Mouse (Mus musculus) urinary bladder, adult 18-20 months (tissue): ENCODE measurements around the gene Gla.
A peak's percentile ranks its signal among the peaks of the same experiment; 100 is the strongest.
"Not testable (repeated sequence)": the region's sequence is repeated elsewhere in the genome, so short reads cannot be mapped to it uniquely, and the experiment has no call there.

ENCODE experiments used
- DNase-seq, 2 experiments: peaks; one replicate each; pipeline ENCODE4 v3.0.0; 2022; ENCODE audit warnings: low spot score in 2 of 2, mixed read lengths in 2 of 2

The Gla gene

GRCm38 (mm10) chrX:134588997-134589396 lies 11.9 kb downstream of the Gla start:
- DNase-seq = no peak

GRCm38 (mm10) chrX:134588261-134588660 lies 12.7 kb downstream of the Gla start:
- DNase-seq = no peak

GRCm38 (mm10) chrX:134586447-134586846 lies 14.5 kb downstream of the Gla start:
- no peak for DNase-seq

GRCm38 (mm10) chrX:134585103-134586002 lies 15.6 kb downstream of the Gla start, which contains the start of gene Rpl36a:
Gene Rpl36a (plus strand): TSS chrX:134585654.
- peak; percentile 62 to 80 for DNase-seq

GRCm38 (mm10) chrX:134582888-134583669 lies 17.8 kb downstream of the Gla start, which contains the start of gene Btk:
Gene Btk (minus strand): TSS chrX:134583570.
- DNase-seq = no peak

GRCm38 (mm10) chrX:134582270-134582669 lies 18.7 kb downstream of the Gla start:
- DNase-seq = no peak

- DNase-seq = no peak
Measured at GRCm38 (mm10) chrX:134580528-134581305, 20.2 kb downstream of the Gla start.

- no peak for DNase-seq
Measured at GRCm38 (mm10) chrX:134577896-134578295, 23.0 kb downstream of the Gla start.

- no peak for DNase-seq
Measured at GRCm38 (mm10) chrX:134566536-134567222, 34.2 kb downstream of the Gla start.

- DNase-seq = no peak
Measured at GRCm38 (mm10) chrX:134564326-134564725, 36.6 kb downstream of the Gla start.

- DNase-seq = no peak
Measured at GRCm38 (mm10) chrX:134554425-134554824, 46.5 kb downstream of the Gla start.

- no peak for DNase-seq
Measured at GRCm38 (mm10) chrX:134553326-134553725, 47.6 kb downstream of the Gla start.

- no peak for DNase-seq
Measured at GRCm38 (mm10) chrX:134550903-134551302, 50.0 kb downstream of the Gla start.

GRCm38 (mm10) chrX:134547330-134547729 lies 53.6 kb downstream of the Gla start:
- DNase-seq = no peak

GRCm38 (mm10) chrX:134541955-134542308 lies 59.0 kb downstream of the Gla start:
- no peak for DNase-seq

GRCm38 (mm10) chrX:134541145-134541954 lies 59.6 kb downstream of the Gla start, which contains the start of gene Timm8a1:
Gene Timm8a1 (minus strand): TSS chrX:134541865.
- DNase-seq = peak; percentile 22 to 66

GRCm38 (mm10) chrX:134540414-134541135 lies 60.4 kb downstream of the Gla start:
- DNase-seq = no peak

- DNase-seq = not testable (repeated sequence)
Measured at GRCm38 (mm10) chrX:134539795-134540194, 61.1 kb downstream of the Gla start.
